Mouse (Mus musculus): ENCODE measurements around the gene Auts2.

Gene Auts2

GRCm38 (mm10) chr5:132027859-132028498 lies 515.2 kb downstream of the Auts2 start:
- no peak for DNase-seq (ENCODE audit: low read depth in 2 of 2, low spot score in 2 of 2)

GRCm38 (mm10) chr5:132013296-132013695 lies 529.8 kb downstream of the Auts2 start:
- DNase-seq (ENCODE audit: low read depth in 2 of 2, low spot score in 2 of 2), result no peak

GRCm38 (mm10) chr5:132011795-132012194 lies 531.3 kb downstream of the Auts2 start:
- DNase-seq (ENCODE audit: low read depth in 2 of 2, low spot score in 2 of 2), result no peak

GRCm38 (mm10) chr5:132008703-132009222 lies 534.4 kb downstream of the Auts2 start:
- DNase-seq (ENCODE audit: low read depth in 2 of 2, low spot score in 2 of 2), result no peak

- no peak for DNase-seq (ENCODE audit: low read depth in 2 of 2, low spot score in 2 of 2)
Measured at GRCm38 (mm10) chr5:132007907-132008306, 535.2 kb downstream of the Auts2 start.

GRCm38 (mm10) chr5:131992681-131993211 lies 550.4 kb downstream of the Auts2 start:
- no peak for DNase-seq (ENCODE audit: low read depth in 2 of 2, low spot score in 2 of 2)

- DNase-seq (ENCODE audit: low read depth in 2 of 2, low spot score in 2 of 2), result no peak
Measured at GRCm38 (mm10) chr5:131992268-131992667, 550.9 kb downstream of the Auts2 start.

GRCm38 (mm10) chr5:131990532-131990931 lies 552.6 kb downstream of the Auts2 start:
- DNase-seq (ENCODE audit: low read depth in 2 of 2, low spot score in 2 of 2), result no peak

- no peak for DNase-seq (ENCODE audit: low read depth in 2 of 2, low spot score in 2 of 2)
Measured at GRCm38 (mm10) chr5:131981451-131981850, 561.7 kb downstream of the Auts2 start.

GRCm38 (mm10) chr5:131978939-131979338 lies 564.2 kb downstream of the Auts2 start:
- DNase-seq (ENCODE audit: low read depth in 2 of 2, low spot score in 2 of 2), result no peak

GRCm38 (mm10) chr5:131977497-131977896 lies 565.6 kb downstream of the Auts2 start:
- no peak for DNase-seq (ENCODE audit: low read depth in 2 of 2, low spot score in 2 of 2)

GRCm38 (mm10) chr5:131971901-131972300 lies 571.2 kb downstream of the Auts2 start:
- DNase-seq (ENCODE audit: low read depth in 2 of 2, low spot score in 2 of 2), result no peak

GRCm38 (mm10) chr5:131965499-131965898 lies 577.6 kb downstream of the Auts2 start:
- no peak for DNase-seq (ENCODE audit: low read depth in 2 of 2, low spot score in 2 of 2)

- no peak for DNase-seq (ENCODE audit: low read depth in 2 of 2, low spot score in 2 of 2)
Measured at GRCm38 (mm10) chr5:131963565-131963964, 579.6 kb downstream of the Auts2 start.

GRCm38 (mm10) chr5:131961859-131962258 lies 581.3 kb downstream of the Auts2 start:
- no peak for DNase-seq (ENCODE audit: low read depth in 2 of 2, low spot score in 2 of 2)

- DNase-seq (ENCODE audit: low read depth in 2 of 2, low spot score in 2 of 2), result no peak
Measured at GRCm38 (mm10) chr5:131960432-131960831, 582.7 kb downstream of the Auts2 start.

- no peak for DNase-seq (ENCODE audit: low read depth in 2 of 2, low spot score in 2 of 2)
Measured at GRCm38 (mm10) chr5:131956998-131957397, 586.1 kb downstream of the Auts2 start.

- no peak for DNase-seq (ENCODE audit: low read depth in 2 of 2, low spot score in 2 of 2)
Measured at GRCm38 (mm10) chr5:131956090-131956489, 587.1 kb downstream of the Auts2 start.

GRCm38 (mm10) chr5:131955227-131956016 lies 587.7 kb downstream of the Auts2 start:
- DNase-seq (ENCODE audit: low read depth in 2 of 2, low spot score in 2 of 2), result no peak

GRCm38 (mm10) chr5:131948571-131949151 lies 594.5 kb downstream of the Auts2 start:
- no peak for DNase-seq (ENCODE audit: low read depth in 2 of 2, low spot score in 2 of 2)

- DNase-seq (ENCODE audit: low read depth in 2 of 2, low spot score in 2 of 2), result no peak
Measured at GRCm38 (mm10) chr5:131946801-131947200, 596.3 kb downstream of the Auts2 start.

GRCm38 (mm10) chr5:131944761-131945160 lies 598.4 kb downstream of the Auts2 start:
- DNase-seq (ENCODE audit: low read depth in 2 of 2, low spot score in 2 of 2), result no peak

All from CD8-positive naive resting alpha-beta T cell, adult 2 months (primary cell).